Mouse (Mus musculus) liver, embryonic 11.5 days (tissue): Measurements from ENCODE around the gene Fahd1. TPM values are rescaled to one million over a fixed set of nuclear protein-coding genes. Genes with fewer than 3 reads are reported as not detected.

ENCODE experiments used
- polyA plus RNA-seq: library from polyadenylated mRNA; unstranded; fragments of >200 nt; fragmentation: Nextera tagmentation; extraction: Ambion mirVana; gene quantifications from 2 replicates; pipeline ENCODE4 v1.2.1, GENCODE M21; 2014

The Fahd1 gene
- polyA plus RNA-seq, 1 experiment from 2014 or later, result 38.6 TPM

Other genes starting within 250 kb of the Fahd1 start
- gene Tsc2, start 217.7 kb downstream of the Fahd1 start, polyA plus RNA-seq, result 53.5 and 55.2 TPM in 2 replicates
- 21.0 and 23.7 TPM in 2 replicates for gene Nthl1, start 217.7 kb downstream of the Fahd1 start, polyA plus RNA-seq
- gene Slc9a3r2, start 200.0 kb downstream of the Fahd1 start, polyA plus RNA-seq, result 23.6 and 25.1 TPM in 2 replicates
- gene Npw, start 191.9 kb downstream of the Fahd1 start, polyA plus RNA-seq, result 0.31 and 0.47 TPM in 2 replicates
- 37.4 and 38.3 TPM in 2 replicates for gene Zfp598, start 180.7 kb downstream of the Fahd1 start, polyA plus RNA-seq
- 0.26 and 0.49 TPM in 2 replicates for gene Syngr3, start 160.4 kb downstream of the Fahd1 start, polyA plus RNA-seq
- 64.2 and 74.7 TPM in 2 replicates for gene Gfer, start 154.2 kb downstream of the Fahd1 start, polyA plus RNA-seq
- gene Noxo1, start 154.1 kb downstream of the Fahd1 start, polyA plus RNA-seq, result 0.56 and 0.58 TPM in 2 replicates
- gene Tbl3, start 142.7 kb downstream of the Fahd1 start, polyA plus RNA-seq, result 102 and 109 TPM in 2 replicates
- gene Rnf151, start 132.3 kb downstream of the Fahd1 start, polyA plus RNA-seq, result 0.25 and 0.27 TPM in 2 replicates
- gene Rps2, start 132.2 kb downstream of the Fahd1 start, polyA plus RNA-seq, result 2,083 and 2,225 TPM in 2 replicates
- 301 and 321 TPM in 2 replicates for gene Ndufb10, start 125.9 kb downstream of the Fahd1 start, polyA plus RNA-seq
- gene Rpl3l, start 122.5 kb downstream of the Fahd1 start, polyA plus RNA-seq, result not detected in 2 replicates
- 30.7 and 31.0 TPM in 2 replicates for gene Msrb1, start 113.7 kb downstream of the Fahd1 start, polyA plus RNA-seq
- 0.41 and 0.45 TPM in 2 replicates for gene Hs3st6, start 97.4 kb downstream of the Fahd1 start, polyA plus RNA-seq
- gene Meiob, start 46.1 kb downstream of the Fahd1 start, polyA plus RNA-seq, result 1.9 and 3.0 TPM in 2 replicates
- gene Hagh, start 10.2 kb downstream of the Fahd1 start, polyA plus RNA-seq, result 53.8 and 56.3 TPM in 2 replicates
- gene Igfals, start 15.6 kb upstream of the Fahd1 start, polyA plus RNA-seq, result 4.3 and 4.9 TPM in 2 replicates
- 123 and 135 TPM in 2 replicates for gene Nubp2, start 36.0 kb upstream of the Fahd1 start, polyA plus RNA-seq
- 35.0 and 40.9 TPM in 2 replicates for gene Spsb3, start 36.3 kb upstream of the Fahd1 start, polyA plus RNA-seq
- gene Eme2, start 44.7 kb upstream of the Fahd1 start, polyA plus RNA-seq, result 21.9 and 23.4 TPM in 2 replicates
- 123 and 129 TPM in 2 replicates for gene Mrps34, start 44.8 kb upstream of the Fahd1 start, polyA plus RNA-seq
- gene Nme3, start 46.1 kb upstream of the Fahd1 start, polyA plus RNA-seq, result 70.5 and 76.3 TPM in 2 replicates
- gene Mapk8ip3, start 86.6 kb upstream of the Fahd1 start, polyA plus RNA-seq, result 19.8 and 28.0 TPM in 2 replicates
- 164 and 168 TPM in 2 replicates for gene Jpt2, start 110.3 kb upstream of the Fahd1 start, polyA plus RNA-seq
- gene Cramp1l, start 165.4 kb upstream of the Fahd1 start, polyA plus RNA-seq, result 9.5 and 11.8 TPM in 2 replicates
- 51.6 and 55.3 TPM in 2 replicates for gene Ift140, start 165.7 kb upstream of the Fahd1 start, polyA plus RNA-seq
- gene Tmem204, start 233.2 kb upstream of the Fahd1 start, polyA plus RNA-seq, result 8.5 and 10.1 TPM in 2 replicates